Mouse (Mus musculus): ENCODE data around the gene Ccdc152.

GRCm38 (mm10) chr15:3251718-3252067, 51.6 kb downstream of the Ccdc152 start:
- TF ChIP-seq ZNF384 (IDR thresholded peaks at IDR 0.05; ENCODE audit: low read depth, low read length) (no peak), HCFC1 (IDR thresholded peaks at IDR 0.05; ENCODE audit: borderline replicate concordance, insufficient read depth, low read length) (no peak), ZC3H11A (IDR thresholded peaks at IDR 0.05; ENCODE audit: borderline replicate concordance, low read depth, low read length) (no peak), MAFK (IDR thresholded peaks at IDR 0.05; ENCODE audit: insufficient read depth, low read depth, low read length) (no peak), CHD2 (IDR thresholded peaks at IDR 0.05; ENCODE audit: low read depth, low read length) (no peak)

All from ES-E14 (cell line).